Mouse (Mus musculus) 3134 (cell line): ENCODE results near the gene Map3k20.

ENCODE experiments used
- DNase-seq: peaks from one replicate; pipeline ENCODE4 v3.0.0-alpha.2; 2011; ENCODE audit warnings: low spot score; ENCODE audit not compliant: insufficient read length; ENCODE audit errors: extremely low read depth

The Map3k20 gene

GRCm38 (mm10) chr2:72319028-72319798, 33.8 kb downstream of the Map3k20 start:
- no peak for DNase-seq

DNA sequence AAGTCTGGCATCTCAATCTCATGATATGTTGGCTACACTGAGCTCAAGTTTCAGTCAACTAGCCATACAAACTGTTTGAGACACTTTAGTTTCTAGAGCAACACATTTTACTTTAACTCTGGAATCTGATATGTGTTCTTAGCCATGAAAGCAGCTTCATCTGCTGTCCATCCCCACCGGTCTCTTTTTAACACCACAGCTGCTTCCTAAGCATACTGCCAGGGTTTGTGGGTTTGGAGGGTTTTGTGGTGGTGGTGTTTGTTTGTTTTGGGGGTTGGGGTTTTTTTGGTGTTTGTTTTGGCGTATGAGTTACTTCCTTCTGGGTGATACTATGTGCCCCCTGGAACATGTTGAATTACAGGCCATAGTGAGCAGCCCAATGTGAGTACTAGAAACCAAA, 35.2 kb downstream of the Map3k20 start:
- no peak for DNase-seq

- no peak for DNase-seq
Measured at GRCm38 (mm10) chr2:72321591-72321990, 36.2 kb downstream of the Map3k20 start.

DNA sequence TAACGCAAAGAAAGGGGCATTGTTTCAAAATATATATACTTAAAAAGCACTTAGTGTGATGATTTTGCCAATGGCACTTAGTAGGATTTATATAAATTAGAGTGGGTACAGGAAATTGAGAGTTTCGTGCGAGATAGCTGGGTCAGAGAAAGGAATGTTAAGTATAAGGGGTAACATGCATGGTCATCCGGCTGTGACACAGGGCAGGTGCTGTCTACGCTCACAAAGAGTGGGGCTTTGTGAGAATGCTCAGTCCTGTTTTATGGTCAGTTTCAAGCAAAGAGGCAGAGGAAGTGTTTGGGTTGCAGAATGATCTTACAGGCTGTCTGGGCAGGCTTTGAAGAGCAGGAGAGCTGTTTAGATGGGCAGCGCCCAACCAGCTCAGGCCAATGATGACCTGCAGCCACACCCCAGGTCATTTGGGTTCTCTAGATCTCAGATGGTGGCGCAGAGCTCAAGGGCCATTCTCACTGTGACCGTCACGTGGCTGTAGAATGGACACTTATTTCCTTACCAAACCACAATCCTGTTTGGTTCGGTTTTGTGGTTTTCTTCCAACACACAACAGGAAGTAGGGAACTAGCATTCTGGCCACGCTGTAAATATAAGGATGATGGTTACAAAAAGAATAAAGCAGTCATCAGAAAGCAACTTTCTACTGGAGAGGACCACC, 37.4 kb downstream of the Map3k20 start:
- peak; percentile 28 for DNase-seq

DNA sequence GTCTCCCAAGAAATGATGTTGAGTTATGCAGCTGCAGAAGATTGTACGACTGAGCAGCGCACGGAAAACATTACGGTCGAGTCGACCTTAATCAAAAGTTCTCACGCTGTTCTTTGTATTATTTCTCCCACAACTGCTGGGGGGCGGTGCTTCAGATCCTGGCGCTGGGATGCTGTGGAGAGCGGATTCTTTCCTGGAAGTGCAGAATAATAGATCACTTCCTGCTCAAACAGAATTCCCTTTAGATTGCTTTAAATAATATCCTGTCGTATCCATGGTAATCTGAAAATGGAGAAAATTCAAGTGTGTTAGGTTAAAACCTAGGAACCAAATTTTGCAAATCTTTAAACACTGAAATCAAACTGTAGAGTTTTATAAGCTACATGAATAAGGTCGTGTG, 39.0 kb downstream of the Map3k20 start:
- DNase-seq = no peak

GRCm38 (mm10) chr2:72326491-72326890, 41.1 kb downstream of the Map3k20 start:
- no peak for DNase-seq

- no peak for DNase-seq
Measured at GRCm38 (mm10) chr2:72328435-72328834, 43.0 kb downstream of the Map3k20 start.

- DNase-seq = no peak
Measured at GRCm38 (mm10) chr2:72330955-72331481, 45.6 kb downstream of the Map3k20 start.

DNA sequence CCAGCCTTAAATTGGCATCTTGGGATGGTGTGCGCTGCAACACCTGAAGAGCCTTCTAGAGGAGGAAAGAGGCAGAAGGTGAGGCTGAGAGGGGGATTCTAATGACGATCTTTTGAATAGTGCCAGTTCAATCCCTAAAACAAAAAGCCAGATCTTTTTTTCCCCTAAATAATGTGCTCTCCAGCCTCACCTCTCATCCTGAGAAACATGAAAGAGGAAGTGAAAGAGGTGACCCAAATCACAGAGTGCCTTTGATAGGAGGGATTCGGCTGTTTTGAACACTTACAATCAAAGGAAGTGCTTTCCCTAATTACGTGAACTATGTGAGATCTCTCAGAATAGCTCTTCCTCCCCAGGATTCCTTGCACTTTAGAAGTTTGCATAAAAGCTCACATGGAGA, 46.6 kb downstream of the Map3k20 start:
- no peak for DNase-seq

GRCm38 (mm10) chr2:72333210-72333609, 47.8 kb downstream of the Map3k20 start:
- no peak for DNase-seq

DNA sequence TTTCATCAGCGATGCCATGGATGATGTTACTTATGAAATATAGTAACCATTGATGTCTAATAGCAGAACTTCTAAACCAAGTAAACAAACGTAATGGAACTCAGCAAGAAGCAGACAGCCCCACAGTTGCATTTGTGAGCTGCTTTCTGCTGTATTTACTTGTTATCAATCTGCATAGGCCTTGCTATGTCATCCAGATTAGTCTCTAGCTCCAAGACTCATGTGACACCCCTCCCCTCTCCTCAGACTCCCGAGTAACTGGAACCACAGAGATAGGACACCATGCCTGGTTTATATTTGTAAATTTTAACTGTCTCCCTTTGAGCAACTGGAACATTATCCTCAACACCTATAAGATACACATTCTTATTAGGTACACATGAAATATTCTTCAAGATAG, 51.4 kb downstream of the Map3k20 start:
- no peak for DNase-seq

GRCm38 (mm10) chr2:72345281-72345680, 59.8 kb downstream of the Map3k20 start:
- no peak for DNase-seq

GRCm38 (mm10) chr2:72351329-72351728, 65.9 kb downstream of the Map3k20 start:
- peak; percentile 20 for DNase-seq

- DNase-seq = peak; percentile 45
Measured at GRCm38 (mm10) chr2:72351776-72352175, 66.3 kb downstream of the Map3k20 start.

- no peak for DNase-seq
Measured at GRCm38 (mm10) chr2:72352756-72353155, 67.3 kb downstream of the Map3k20 start.

DNA sequence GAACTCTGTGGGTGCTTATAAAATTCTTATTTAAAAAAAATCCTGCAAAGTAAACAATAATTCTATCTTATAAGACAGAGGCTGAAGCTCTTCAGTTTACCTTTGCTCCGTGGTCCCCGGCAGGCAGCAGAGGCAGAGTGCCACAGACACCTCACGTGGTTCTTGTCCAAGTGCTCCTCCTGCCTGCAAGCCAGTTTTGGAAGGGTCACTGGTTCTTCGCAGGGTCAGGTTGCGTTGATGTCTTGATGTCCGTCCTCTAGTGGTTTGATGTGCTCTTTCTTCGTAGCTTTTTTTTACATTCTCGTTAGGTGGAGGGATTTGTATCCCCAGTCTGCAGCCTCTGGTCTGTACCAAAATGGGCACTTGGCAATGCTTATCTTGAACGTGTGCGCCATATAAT, 71.0 kb downstream of the Map3k20 start:
- no peak for DNase-seq

DNA sequence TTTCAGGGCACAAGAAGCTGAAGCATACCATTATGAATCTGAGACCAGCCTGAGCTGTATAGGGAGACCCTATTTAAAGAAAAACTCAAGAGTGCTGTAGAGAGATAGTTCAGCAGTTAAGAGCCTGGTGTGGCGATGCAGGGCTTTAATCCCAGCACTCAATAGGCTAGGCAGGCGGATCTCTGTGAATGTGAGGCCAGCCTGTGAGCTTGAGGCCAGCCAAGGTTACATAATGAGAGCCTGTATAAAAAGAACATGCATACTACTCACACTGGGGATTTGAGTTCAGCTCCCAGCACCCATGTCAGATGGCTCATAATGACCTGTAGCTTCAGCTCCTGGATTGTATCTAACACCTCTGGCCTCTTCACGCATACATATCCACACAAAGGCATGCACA, 76.1 kb downstream of the Map3k20 start:
- no peak for DNase-seq

DNA sequence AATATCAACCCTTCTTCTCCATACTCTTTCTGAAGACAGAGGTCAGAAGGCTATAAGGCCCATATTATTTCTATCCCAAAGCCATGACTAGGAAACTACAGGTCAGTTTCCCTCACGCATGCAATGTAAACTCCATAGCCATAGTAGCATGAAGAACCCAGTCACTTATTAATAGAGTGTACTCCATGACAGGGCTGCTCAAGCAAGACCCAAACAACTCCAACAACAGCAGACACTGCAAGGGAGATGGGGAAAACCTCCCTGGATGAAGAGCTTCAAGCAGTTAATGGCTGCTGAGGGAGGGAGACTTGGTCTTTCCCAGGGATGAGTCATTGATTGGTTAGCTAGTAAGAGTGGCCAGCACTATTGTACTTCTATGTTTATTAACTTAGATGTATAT, 78.0 kb downstream of the Map3k20 start:
- DNase-seq = no peak

DNA sequence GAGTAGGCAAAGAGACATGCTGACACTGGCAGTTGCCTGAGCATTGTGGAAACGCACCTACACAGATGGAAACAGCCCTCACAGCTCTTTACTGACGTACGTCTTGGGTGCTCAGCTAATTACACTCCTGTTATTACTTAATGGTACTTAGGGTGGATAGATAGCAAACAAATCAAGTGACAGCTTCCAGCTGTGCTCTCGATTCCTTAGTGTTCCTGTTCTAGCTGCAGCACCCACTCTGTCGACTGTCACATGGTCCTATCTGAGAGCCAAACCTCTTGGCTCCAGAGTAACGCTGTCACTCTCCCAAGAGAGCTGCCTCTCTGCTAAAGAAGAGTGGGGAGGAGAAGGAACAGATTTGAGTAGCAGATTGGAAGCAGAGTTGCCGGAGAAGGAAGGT, 80.5 kb downstream of the Map3k20 start:
- no peak for DNase-seq

DNA sequence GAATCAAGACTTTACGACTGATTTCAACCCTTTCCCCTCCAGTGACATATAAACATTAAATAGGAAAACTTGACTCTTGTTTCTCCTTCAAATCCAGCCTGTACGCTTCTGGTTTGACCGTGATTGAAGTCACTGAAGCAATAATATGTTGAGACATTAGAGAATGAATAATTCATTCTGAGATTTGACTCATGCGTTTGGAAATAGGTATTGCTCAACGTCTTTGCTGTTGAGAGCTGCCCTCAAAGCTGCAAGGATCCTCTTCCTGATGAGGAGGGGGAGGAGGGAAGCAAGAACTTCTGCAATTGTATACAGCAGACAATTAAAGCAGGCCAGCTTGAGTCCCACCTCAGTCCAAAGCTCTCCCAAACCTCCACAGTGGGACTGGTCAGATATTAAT, 81.1 kb downstream of the Map3k20 start:
- DNase-seq = peak; percentile 21

- DNase-seq = no peak
Measured at GRCm38 (mm10) chr2:72367850-72368249, 82.4 kb downstream of the Map3k20 start.

GRCm38 (mm10) chr2:72369140-72369600, 83.7 kb downstream of the Map3k20 start:
- DNase-seq = no peak
